ENCODE assay signal across 8 mouse cellular contexts in genomic region chr9:45983676-45984408, GRCm38 (mm10). TPM values are rescaled to one million over a fixed set of nuclear protein-coding genes. Genes with fewer than 3 reads are reported as not detected.
DNase-seq lines count a peak whose midpoint lies in the region; ATAC-seq and TF ChIP-seq lines count a peak whose summit lies in the region.

No protein-coding gene starts in this region.

- peak overlapping the region; percentile 62 for H3K27ac ChIP-seq in bone marrow macrophage, adult 2 months (ENCODE audit: insufficient read depth, low read depth, low read length)
- peak overlapping the region; percentile 94 for H3K27ac ChIP-seq in embryonic fibroblast, embryonic 13.5 days (ENCODE audit: insufficient read depth, low read length)
- peak overlapping the region; percentile 95 for H3K27ac ChIP-seq in hindbrain, embryonic 11.5 days (ENCODE audit: low read depth, low read length)
- peak overlapping the region; percentile 93 for H3K27ac ChIP-seq in limb, embryonic 14.5 days (replicated peaks; ENCODE audit: low read depth, low read length)
- peak overlapping the region; percentile 96 for H3K27ac ChIP-seq in midbrain, embryonic 12.5 days (replicated peaks)
- H3K27ac ChIP-seq in testis, adult 2 months (ENCODE audit: control insufficient read depth, insufficient read depth, low read depth, low read length) = peak overlapping the region; percentile 96

- peak overlapping the region; percentile 80 for H3K4me2 ChIP-seq in hindbrain, embryonic 11.5 days (replicated peaks; ENCODE audit: low read depth, low read length)
- peak overlapping the region; percentile 77 for H3K4me2 ChIP-seq in limb, embryonic 14.5 days (replicated peaks; ENCODE audit: low read depth, low read length, severe bottlenecking)
- H3K4me2 ChIP-seq in midbrain, embryonic 12.5 days (replicated peaks) = peak overlapping the region; percentile 94

- no peaks in the 10 kb centered on the region for H3K9me3 ChIP-seq in hindbrain, embryonic 11.5 days (ENCODE audit: control insufficient read depth, low read length)
- no peaks in the 10 kb centered on the region for H3K9me3 ChIP-seq in limb, embryonic 14.5 days (ENCODE audit: control insufficient read depth, low read length)
- H3K9me3 ChIP-seq in midbrain, embryonic 12.5 days = no peaks in the 10 kb centered on the region

- 0 out of 2 replicates have a peak, but pooled peaks cover 2% of the 10 kb centered on the region for H3K36me3 ChIP-seq in hindbrain, embryonic 11.5 days (ENCODE audit: control insufficient read depth, insufficient read depth, low read length)
- peaks cover 5% of the 10 kb centered on the region; the same call in 1 of the 2 replicates for H3K36me3 ChIP-seq in limb, embryonic 14.5 days (ENCODE audit: control insufficient read depth, insufficient read depth, low read length)
- H3K36me3 ChIP-seq in midbrain, embryonic 12.5 days = 0 out of 2 replicates have a peak, but pooled peaks cover 4% of the 10 kb centered on the region
- no peaks in the 10 kb centered on the region for H3K36me3 ChIP-seq in testis, adult 2 months (ENCODE audit: control insufficient read depth, insufficient read depth, low read length)

- peaks cover 25% of the 10 kb centered on the region for H3K4me1 ChIP-seq in bone marrow macrophage, adult 2 months (ENCODE audit: control insufficient read depth, insufficient read depth, low read length)
- peaks cover 5% of the 10 kb centered on the region for H3K4me1 ChIP-seq in embryonic fibroblast, embryonic 13.5 days (ENCODE audit: control insufficient read depth, insufficient read depth, low read length)
- H3K4me1 ChIP-seq in hindbrain, embryonic 11.5 days (replicated peaks; ENCODE audit: control insufficient read depth, insufficient read depth, low read length) = peaks cover 4% of the 10 kb centered on the region; the same call in 1 of the 2 replicates
- peaks cover 12% of the 10 kb centered on the region; the same call in 1 of the 2 replicates for H3K4me1 ChIP-seq in limb, embryonic 14.5 days (ENCODE audit: control insufficient read depth, insufficient read depth, low read length)
- H3K4me1 ChIP-seq in midbrain, embryonic 12.5 days = peaks cover 39% of the 10 kb centered on the region
- peaks cover 4% of the 10 kb centered on the region; the same call in 1 of the 2 replicates for H3K4me1 ChIP-seq in testis, adult 2 months (ENCODE audit: control insufficient read depth, insufficient read depth, low read length)

- H3K4me3 ChIP-seq in bone marrow macrophage, adult 2 months (ENCODE audit: insufficient read depth, low read length) = peak overlapping the region; percentile 86
- peak overlapping the region; percentile 93 for H3K4me3 ChIP-seq in embryonic fibroblast, embryonic 13.5 days (ENCODE audit: insufficient read depth, low read length)
- peak overlapping the region; percentile 100 for H3K4me3 ChIP-seq in hindbrain, embryonic 11.5 days (ENCODE audit: low read depth, low read length)
- H3K4me3 ChIP-seq in limb, embryonic 14.5 days (replicated peaks; ENCODE audit: low read length) = peak overlapping the region; percentile 97
- peak overlapping the region; percentile 98 for H3K4me3 ChIP-seq in midbrain, embryonic 12.5 days
- H3K4me3 ChIP-seq in testis, adult 2 months (ENCODE audit: control insufficient read depth, low read depth, low read length) = peak overlapping the region; percentile 87

- no peak for TF ChIP-seq CTCF in bone marrow macrophage, adult 2 months (IDR thresholded peaks at IDR 0.05; ENCODE audit: low read depth, low read length)
- TF ChIP-seq CTCF in embryonic fibroblast, embryonic 13.5 days (IDR thresholded peaks at IDR 0.05; ENCODE audit: borderline replicate concordance, insufficient read depth, low read length) = no peak
- TF ChIP-seq CTCF in testis, adult 2 months (IDR thresholded peaks at IDR 0.05; ENCODE audit: control insufficient read depth, insufficient read depth, insufficient replicate concordance, low read depth, low read length) = no peak

- intact Hi-C loops in left cerebral cortex, postnatal 14 days (cut with DNase I) = no loop called here

- TF ChIP-seq POLR2A in bone marrow macrophage, adult 2 months (IDR thresholded peaks at IDR 0.05; ENCODE audit: borderline replicate concordance, low read depth, low read length) = no peak
- peak; percentile 47; the same call in 1 of the 2 replicates for TF ChIP-seq POLR2A in embryonic fibroblast, embryonic 13.5 days (IDR thresholded peaks at IDR 0.05; ENCODE audit: low read depth, low read length)
- no peak for TF ChIP-seq POLR2A in limb, embryonic 14.5 days (IDR thresholded peaks at IDR 0.05; ENCODE audit: borderline replicate concordance, extremely low read depth, insufficient read depth, insufficient read length)
- no peak for TF ChIP-seq POLR2A in testis, adult 2 months (IDR thresholded peaks at IDR 0.05; ENCODE audit: control insufficient read depth, low read depth, low read length)

- ATAC-seq in hindbrain, embryonic 11.5 days (ENCODE audit: low FRiP score) = no peak; the same call in 1 of the 2 replicates
- peak; percentile 4; the same call in 1 of the 2 replicates for ATAC-seq in limb, embryonic 14.5 days (ENCODE audit: low FRiP score, low read depth)
- ATAC-seq in midbrain, embryonic 12.5 days (ENCODE audit: low FRiP score, low read depth) = peak; percentile 14; the same call in 1 of the 2 replicates

- DNase-seq in left cerebral cortex, postnatal 14 days (ENCODE audit: low spot score in 2 of 2) = peak; percentile 18 to 19
- DNase-seq in left cerebral cortex, adult 8-10 months (ENCODE audit: low spot score in 2 of 2) = no peak
- DNase-seq in hindbrain, embryonic 11.5 days (ENCODE audit: low spot score) = peak; percentile 53
- peak; percentile 13 for DNase-seq in limb, embryonic 14.5 days (ENCODE audit: low spot score)

- peak overlapping the region; percentile 97 for H3K9ac ChIP-seq in hindbrain, embryonic 11.5 days (ENCODE audit: low read depth, low read length)
- peak overlapping the region; percentile 98 for H3K9ac ChIP-seq in limb, embryonic 14.5 days (ENCODE audit: low read depth, low read length, severe bottlenecking)
- peak overlapping the region; percentile 97 for H3K9ac ChIP-seq in midbrain, embryonic 12.5 days (replicated peaks)

- no peaks in the 10 kb centered on the region for H3K27me3 ChIP-seq in hindbrain, embryonic 11.5 days (ENCODE audit: control insufficient read depth, insufficient read depth, low read length)
- H3K27me3 ChIP-seq in limb, embryonic 14.5 days (ENCODE audit: control insufficient read depth, insufficient read depth, low read length) = no peaks in the 10 kb centered on the region
- no peaks in the 10 kb centered on the region for H3K27me3 ChIP-seq in midbrain, embryonic 12.5 days
- H3K27me3 ChIP-seq in testis, adult 2 months (ENCODE audit: control insufficient read depth, insufficient read depth, low read length) = no peaks in the 10 kb centered on the region

- WGBS in hindbrain, embryonic 11.5 days = 1% methylated on average over 23 of the region's 23 CpGs
- WGBS in limb, embryonic 14.5 days = under 1% methylated on average over 23 of the region's 23 CpGs
- WGBS in midbrain, embryonic 12.5 days = 2% methylated on average over 23 of the region's 23 CpGs

RNA-seq across cellular contexts. Expression of gene Pafah1b2, which starts 28.6 kb away (rescaled TPM):
- 100 to 1,000 TPM; 212 to 230 TPM for total RNA-seq in left cerebral cortex, postnatal 14 days (2021)
- 100 to 1,000 TPM; 206 to 233 (median 217) TPM for total RNA-seq in left cerebral cortex, adult 8-10 months (2022)
- 41.0 and 44.9 TPM in 2 replicates for polyA plus RNA-seq in bone marrow macrophage, adult 2 months (2012; ENCODE audit: insufficient read depth, insufficient read length, missing spikeins)
- 179 and 182 TPM in 2 replicates for polyA plus RNA-seq in embryonic fibroblast, embryonic 13.5 days (2011; ENCODE audit: insufficient read length, low read depth, missing spikeins)
- 282 and 301 TPM in 2 replicates for polyA plus RNA-seq in hindbrain, embryonic 11.5 days (2014; fragmentation: Nextera tagmentation; extraction: Ambion mirVana)
- polyA plus RNA-seq in limb, embryonic 14.5 days (2012; rRNA removed) = 70.1 and 87.2 TPM in 2 replicates
- 174 and 175 TPM in 2 replicates for polyA plus RNA-seq in limb, embryonic 14.5 days (2014; fragmentation: Nextera tagmentation; extraction: Ambion mirVana)
- 291 and 326 TPM in 2 replicates for polyA plus RNA-seq in midbrain, embryonic 12.5 days (2016; fragmentation: Nextera tagmentation; extraction: Ambion mirVana)
- polyA plus RNA-seq in testis, adult 2 months (2012; rRNA removed) = 210 and 246 TPM in 2 replicates

RNA-seq across cellular contexts. Expression of gene Sik3, which starts 28.8 kb away (rescaled TPM):
- 100 to 1,000 TPM in 1 of 2 experiments, 10 to 100 TPM in 1; 95.0 to 103 TPM for total RNA-seq in left cerebral cortex, postnatal 14 days (2021)
- total RNA-seq in left cerebral cortex, adult 8-10 months (2022) = 100 to 1,000 TPM; 128 to 145 (median 136) TPM
- polyA plus RNA-seq in bone marrow macrophage, adult 2 months (2012; ENCODE audit: insufficient read depth, insufficient read length, missing spikeins) = 23.4 and 24.4 TPM in 2 replicates
- polyA plus RNA-seq in embryonic fibroblast, embryonic 13.5 days (2011; ENCODE audit: insufficient read length, low read depth, missing spikeins) = 37.7 and 41.1 TPM in 2 replicates
- 9.0 and 10.1 TPM in 2 replicates for polyA plus RNA-seq in hindbrain, embryonic 11.5 days (2014; fragmentation: Nextera tagmentation; extraction: Ambion mirVana)
- 23.9 and 26.7 TPM in 2 replicates for polyA plus RNA-seq in limb, embryonic 14.5 days (2012; rRNA removed)
- 13.7 and 15.1 TPM in 2 replicates for polyA plus RNA-seq in limb, embryonic 14.5 days (2014; fragmentation: Nextera tagmentation; extraction: Ambion mirVana)
- polyA plus RNA-seq in midbrain, embryonic 12.5 days (2016; fragmentation: Nextera tagmentation; extraction: Ambion mirVana) = 11.8 and 12.6 TPM in 2 replicates
- polyA plus RNA-seq in testis, adult 2 months (2012; rRNA removed) = 30.1 and 30.4 TPM in 2 replicates

RNA-seq across cellular contexts. Expression of gene Sidt2, which starts 28.8 kb away (rescaled TPM):
- total RNA-seq in left cerebral cortex, postnatal 14 days (2021) = 100 to 1,000 TPM; 112 to 116 TPM
- 10 to 100 TPM; 77.9 to 79.8 (median 78.2) TPM for total RNA-seq in left cerebral cortex, adult 8-10 months (2022)
- polyA plus RNA-seq in bone marrow macrophage, adult 2 months (2012; ENCODE audit: insufficient read depth, insufficient read length, missing spikeins) = 110 and 122 TPM in 2 replicates
- polyA plus RNA-seq in embryonic fibroblast, embryonic 13.5 days (2011; ENCODE audit: insufficient read length, low read depth, missing spikeins) = 153 and 185 TPM in 2 replicates
- 23.4 and 23.6 TPM in 2 replicates for polyA plus RNA-seq in hindbrain, embryonic 11.5 days (2014; fragmentation: Nextera tagmentation; extraction: Ambion mirVana)
- 121 and 190 TPM in 2 replicates for polyA plus RNA-seq in limb, embryonic 14.5 days (2012; rRNA removed)
- 56.1 and 58.7 TPM in 2 replicates for polyA plus RNA-seq in limb, embryonic 14.5 days (2014; fragmentation: Nextera tagmentation; extraction: Ambion mirVana)
- 36.0 and 36.4 TPM in 2 replicates for polyA plus RNA-seq in midbrain, embryonic 12.5 days (2016; fragmentation: Nextera tagmentation; extraction: Ambion mirVana)
- 350 and 414 TPM in 2 replicates for polyA plus RNA-seq in testis, adult 2 months (2012; rRNA removed)

RNA-seq across cellular contexts. Expression of gene Tagln, which starts 48.0 kb away (rescaled TPM):
- total RNA-seq in left cerebral cortex, postnatal 14 days (2021) = 10 to 100 TPM; 13.1 to 16.2 TPM
- 10 to 100 TPM in 1 of 4 experiments, 1 to 10 TPM in 3; 8.9 to 17.1 (median 9.1) TPM for total RNA-seq in left cerebral cortex, adult 8-10 months (2022)
- 7.1 and 9.9 TPM in 2 replicates for polyA plus RNA-seq in bone marrow macrophage, adult 2 months (2012; ENCODE audit: insufficient read depth, insufficient read length, missing spikeins)
- 1,824 and 2,709 TPM in 2 replicates for polyA plus RNA-seq in embryonic fibroblast, embryonic 13.5 days (2011; ENCODE audit: insufficient read length, low read depth, missing spikeins)
- 19.6 and 28.8 TPM in 2 replicates for polyA plus RNA-seq in hindbrain, embryonic 11.5 days (2014; fragmentation: Nextera tagmentation; extraction: Ambion mirVana)
- 27.8 and 29.8 TPM in 2 replicates for polyA plus RNA-seq in limb, embryonic 14.5 days (2012; rRNA removed)
- 31.7 and 35.7 TPM in 2 replicates for polyA plus RNA-seq in limb, embryonic 14.5 days (2014; fragmentation: Nextera tagmentation; extraction: Ambion mirVana)
- 26.6 and 31.6 TPM in 2 replicates for polyA plus RNA-seq in midbrain, embryonic 12.5 days (2016; fragmentation: Nextera tagmentation; extraction: Ambion mirVana)
- polyA plus RNA-seq in testis, adult 2 months (2012; rRNA removed) = 18.3 and 49.8 TPM in 2 replicates

Comparison
In these comparisons a context has a peak if more than half of its experiments do, and no peak if none do; other contexts are left out.
1. DNase-seq: peak in left cerebral cortex, postnatal 14 days (2 of 2), hindbrain, embryonic 11.5 days (single experiment) and limb, embryonic 14.5 days (single experiment); none in left cerebral cortex, adult 8-10 months (0 of 2).
2. Peak in every context shown above with its lines, with median percentiles within 50 percentile points of each other: H3K27ac ChIP-seq, H3K4me3 ChIP-seq, H3K4me2 ChIP-seq and H3K9ac ChIP-seq.